7 mouse cellular contexts compared by ENCODE assay signal in genomic region chr5:149411509-149412193, GRCm38 (mm10). TPM values are rescaled to one million over a fixed set of nuclear protein-coding genes. Genes with fewer than 3 reads are reported as not detected.
DNase-seq lines count a peak whose midpoint lies in the region; ATAC-seq and TF ChIP-seq lines count a peak whose summit lies in the region.

TSS of gene Medag (plus strand) at chr5:149411749.

- peak; percentile 95 for TF ChIP-seq POLR2A in embryonic fibroblast, embryonic 13.5 days (IDR thresholded peaks at IDR 0.05; ENCODE audit: low read depth, low read length)

- peaks cover 7% of the 10 kb centered on the region for H3K4me1 ChIP-seq in embryonic fibroblast, embryonic 13.5 days (ENCODE audit: control insufficient read depth, insufficient read depth, low read length)
- H3K4me1 ChIP-seq in heart, embryonic 11.5 days (ENCODE audit: control insufficient read depth, insufficient read depth, low read length), result 0 out of 2 replicates have a peak, but pooled peaks cover 2% of the 10 kb centered on the region
- H3K4me1 ChIP-seq in kidney, embryonic 15.5 days, result peaks cover 12% of the 10 kb centered on the region
- peaks cover 19% of the 10 kb centered on the region; the same call in 1 of the 2 replicates for H3K4me1 ChIP-seq in liver, embryonic 12.5 days
- peaks cover 13% of the 10 kb centered on the region for H3K4me1 ChIP-seq in neural tube, embryonic 12.5 days

- peak within 1 kb of the TSS; percentile 26 for H3K27ac ChIP-seq in embryonic fibroblast, embryonic 13.5 days (ENCODE audit: insufficient read depth, low read length)
- no peak within 1 kb of the TSS for H3K27ac ChIP-seq in heart, embryonic 11.5 days (ENCODE audit: low read depth, low read length)
- no peak within 1 kb of the TSS for H3K27ac ChIP-seq in kidney, embryonic 15.5 days
- no peak within 1 kb of the TSS for H3K27ac ChIP-seq in liver, embryonic 12.5 days
- no peak within 1 kb of the TSS for H3K27ac ChIP-seq in neural tube, embryonic 12.5 days

- no peak for TF ChIP-seq CTCF in embryonic fibroblast, embryonic 13.5 days (IDR thresholded peaks at IDR 0.05; ENCODE audit: borderline replicate concordance, insufficient read depth, low read length)

- H3K27me3 ChIP-seq in heart, embryonic 11.5 days (ENCODE audit: control insufficient read depth, insufficient read depth, low read length), result peaks cover 14% of the 10 kb centered on the region
- H3K27me3 ChIP-seq in kidney, embryonic 15.5 days, result peaks cover 38% of the 10 kb centered on the region
- H3K27me3 ChIP-seq in liver, embryonic 12.5 days (replicated peaks), result peaks cover 24% of the 10 kb centered on the region
- peaks cover 19% of the 10 kb centered on the region for H3K27me3 ChIP-seq in neural tube, embryonic 12.5 days (replicated peaks)

- peak within 1 kb of the TSS; percentile 69 for H3K9ac ChIP-seq in heart, embryonic 11.5 days (ENCODE audit: low read depth, low read length)
- H3K9ac ChIP-seq in kidney, embryonic 15.5 days, result peak within 1 kb of the TSS; percentile 19
- H3K9ac ChIP-seq in liver, embryonic 12.5 days, result no peak within 1 kb of the TSS
- peak within 1 kb of the TSS; percentile 48 for H3K9ac ChIP-seq in neural tube, embryonic 12.5 days

- H3K9me3 ChIP-seq in heart, embryonic 11.5 days (replicated peaks; ENCODE audit: control insufficient read depth, low read length), result no peaks in the 10 kb centered on the region
- 0 out of 2 replicates have a peak, but pooled peaks cover 3% of the 10 kb centered on the region for H3K9me3 ChIP-seq in kidney, embryonic 15.5 days (replicated peaks)
- H3K9me3 ChIP-seq in liver, embryonic 12.5 days (replicated peaks), result no peaks in the 10 kb centered on the region
- H3K9me3 ChIP-seq in neural tube, embryonic 12.5 days, result no peaks in the 10 kb centered on the region

- 4% methylated on average over 38 of the region's 38 CpGs for WGBS in heart, embryonic 11.5 days (ENCODE audit: insufficient replicate concordance)
- WGBS in kidney, embryonic 15.5 days, result 3% methylated on average over 38 of the region's 38 CpGs
- 7% methylated on average over 38 of the region's 38 CpGs for WGBS in liver, embryonic 12.5 days (ENCODE audit: insufficient replicate concordance)
- WGBS in neural tube, embryonic 12.5 days, result 5% methylated on average over 38 of the region's 38 CpGs

- DNase-seq in urinary bladder, postnatal 10 days (ENCODE audit: low spot score), result peak; percentile 44

- ATAC-seq in cerebellum, adult (ENCODE audit: insufficient number of reproducible peaks, low FRiP score, low TSS enrichment), result peak; percentile 70
- ATAC-seq in heart, embryonic 11.5 days (replicated peaks; ENCODE audit: insufficient number of reproducible peaks, low FRiP score, low TSS enrichment), result peak; percentile 55; the same call in 1 of the 2 replicates
- ATAC-seq in kidney, embryonic 15.5 days (replicated peaks; ENCODE audit: low FRiP score), result peak; percentile 67
- peak; percentile 42 for ATAC-seq in liver, embryonic 12.5 days
- ATAC-seq in neural tube, embryonic 12.5 days (ENCODE audit: low FRiP score, low read depth), result peak; percentile 79

- peak within 1 kb of the TSS; percentile 44 for H3K4me3 ChIP-seq in embryonic fibroblast, embryonic 13.5 days (ENCODE audit: insufficient read depth, low read length)
- H3K4me3 ChIP-seq in heart, embryonic 11.5 days (ENCODE audit: low read depth, low read length), result peak within 1 kb of the TSS; percentile 40
- peak within 1 kb of the TSS; percentile 35 for H3K4me3 ChIP-seq in kidney, embryonic 15.5 days (replicated peaks)
- H3K4me3 ChIP-seq in liver, embryonic 12.5 days, result peak within 1 kb of the TSS; percentile 20
- peak within 1 kb of the TSS; percentile 25 for H3K4me3 ChIP-seq in neural tube, embryonic 12.5 days

- H3K36me3 ChIP-seq in heart, embryonic 11.5 days (ENCODE audit: control insufficient read depth, insufficient read depth, low read length), result no peaks in the 10 kb centered on the region
- no peaks in the 10 kb centered on the region for H3K36me3 ChIP-seq in kidney, embryonic 15.5 days
- no peaks in the 10 kb centered on the region for H3K36me3 ChIP-seq in liver, embryonic 12.5 days
- H3K36me3 ChIP-seq in neural tube, embryonic 12.5 days, result no peaks in the 10 kb centered on the region

- peak within 1 kb of the TSS; percentile 84 for H3K4me2 ChIP-seq in heart, embryonic 11.5 days
- peak within 1 kb of the TSS; percentile 68 for H3K4me2 ChIP-seq in kidney, embryonic 15.5 days
- H3K4me2 ChIP-seq in liver, embryonic 12.5 days, result peak within 1 kb of the TSS; percentile 53
- H3K4me2 ChIP-seq in neural tube, embryonic 12.5 days (replicated peaks), result peak within 1 kb of the TSS; percentile 65

RNA-seq across cellular contexts. Expression of gene Medag, which starts in this region (rescaled TPM):
- polyA plus RNA-seq in embryonic fibroblast, embryonic 13.5 days (2011; ENCODE audit: insufficient read length, low read depth, missing spikeins), result 70.2 and 77.2 TPM in 2 replicates
- polyA plus RNA-seq in heart, embryonic 11.5 days (2014; fragmentation: Nextera tagmentation; extraction: Ambion mirVana), result 0.75 and 0.96 TPM in 2 replicates
- polyA plus RNA-seq in kidney, embryonic 15.5 days (2015; fragmentation: Nextera tagmentation; extraction: Ambion mirVana), result 0.48 and 0.62 TPM in 2 replicates
- polyA plus RNA-seq in liver, embryonic 12.5 days (2016; fragmentation: Nextera tagmentation; extraction: Ambion mirVana), result 0.35 and 0.57 TPM in 2 replicates
- polyA plus RNA-seq in neural tube, embryonic 12.5 days (2016; fragmentation: Nextera tagmentation; extraction: Ambion mirVana), result 0.51 and 0.74 TPM in 2 replicates

Comparison
In these comparisons a context has a peak if more than half of its experiments do, and no peak if none do; other contexts are left out.
1. RNA of gene Medag (polyA plus RNA-seq): 70.2 to 77.2 TPM in embryonic fibroblast, embryonic 13.5 days; 0.75 to 0.96 TPM in heart, embryonic 11.5 days, 0.51 to 0.74 TPM in neural tube, embryonic 12.5 days, 0.48 to 0.62 TPM in kidney, embryonic 15.5 days and 0.35 to 0.57 TPM in liver, embryonic 12.5 days; every median in the first group is over 10 times any median in the second.
2. Peak in ATAC-seq, H3K4me3 ChIP-seq, H3K9ac ChIP-seq and H3K4me2 ChIP-seq in heart, embryonic 11.5 days; RNA of the gene not detected or under 1 TPM.
3. Peak in ATAC-seq, H3K4me3 ChIP-seq, H3K9ac ChIP-seq and H3K4me2 ChIP-seq in kidney, embryonic 15.5 days; RNA of the gene not detected or under 1 TPM.
4. Peak in ATAC-seq, H3K4me3 ChIP-seq and H3K4me2 ChIP-seq in liver, embryonic 12.5 days; RNA of the gene not detected or under 1 TPM.
5. Peak in ATAC-seq, H3K4me3 ChIP-seq, H3K9ac ChIP-seq and H3K4me2 ChIP-seq in neural tube, embryonic 12.5 days; RNA of the gene not detected or under 1 TPM.
6. Peak in every context shown above with its lines, with median percentiles within 50 percentile points of each other: ATAC-seq, H3K4me3 ChIP-seq and H3K4me2 ChIP-seq.